Mouse (Mus musculus) C2C12 (cell line): ENCODE results near the gene Camta1. TPM values are rescaled to one million over a fixed set of nuclear protein-coding genes. Genes with fewer than 3 reads are reported as not detected.
A peak's percentile ranks its signal among the peaks of the same experiment; 100 is the strongest.

ENCODE experiments used
- H3K27me3 ChIP-seq: one replicate; pipeline ENCODE4 v1.6.1; 2011; ENCODE audit not compliant: control insufficient read depth, insufficient read depth, insufficient read length
- H3K36me3 ChIP-seq: one replicate; pipeline ENCODE4 v1.6.1; 2011; ENCODE audit not compliant: control insufficient read depth, insufficient read depth
- H3K4me3 ChIP-seq: one replicate; pipeline ENCODE4 v1.5.1; 2011; ENCODE audit warnings: mild to moderate bottlenecking, control low read depth; ENCODE audit not compliant: poor library complexity, insufficient read depth, severe bottlenecking
- H3K79me2 ChIP-seq: one replicate; pipeline ENCODE4 v1.6.1; 2011; ENCODE audit not compliant: control insufficient read depth, insufficient read depth
- H3K79me3 ChIP-seq: one replicate; pipeline ENCODE4 v1.6.1; 2011; ENCODE audit warnings: low read depth, control low read depth
- H3ac ChIP-seq: one replicate; pipeline ENCODE3; 2011; ENCODE audit warnings: low read depth; ENCODE audit not compliant: control insufficient read depth, insufficient read length
- CEBPB ChIP-seq: IDR thresholded peaks from one replicate; pipeline ENCODE4 v1.6.1; 2011; ENCODE audit warnings: low read depth, mild to moderate bottlenecking, control low read depth, moderate library complexity
- CTCF ChIP-seq: IDR thresholded peaks from one replicate; pipeline ENCODE4 v1.5.1; 2011; ENCODE audit not compliant: control insufficient read depth, insufficient read depth, insufficient read length
- FOSL1 ChIP-seq: IDR thresholded peaks from one replicate; pipeline ENCODE4 v1.8.0; 2011; ENCODE audit warnings: mild to moderate bottlenecking, low read length; ENCODE audit not compliant: poor library complexity, insufficient read depth, severe bottlenecking
- MAX ChIP-seq: IDR thresholded peaks from one replicate; pipeline ENCODE4 v1.6.1; 2011; ENCODE audit warnings: mild to moderate bottlenecking, control low read depth
- MYOD1 ChIP-seq: IDR thresholded peaks from one replicate; pipeline ENCODE4 v1.6.1; 2011; ENCODE audit warnings: low read depth; ENCODE audit not compliant: control insufficient read depth, insufficient read length
- MYOG ChIP-seq: IDR thresholded peaks from one replicate; pipeline ENCODE4 v1.6.1; 2011; ENCODE audit not compliant: control insufficient read depth, insufficient read length; ENCODE audit errors: extremely low read depth
- USF1 ChIP-seq: IDR thresholded peaks from one replicate; pipeline ENCODE4 v1.6.1; 2011; ENCODE audit warnings: low read depth, mild to moderate bottlenecking, control low read depth, moderate library complexity
- long read RNA-seq, 2 experiments: library from polyadenylated mRNA; unstranded; transcript quantifications; one replicate each; pipeline ENCODE4 v2.0.0; 2019 to 2020
- polyA plus RNA-seq: library from polyadenylated mRNA; unstranded; fragments of >200 nt; fragmentation: generic; extraction: Trizol; gene quantifications from one replicate; pipeline ENCODE4 v1.2.1, GENCODE M21; 2012; ENCODE audit warnings: missing spikeins

The Camta1 gene
- polyA plus RNA-seq: 21.7 TPM
- long read RNA-seq, experiment 1, transcript Camta1-212 (4 exons, 2,198 nt): major isoform, 13 of 14 reads
- long read RNA-seq, experiment 1, partial matches to known transcripts: 0 of 14 reads
- long read RNA-seq, experiment 1, other reads (novel, unspliced or antisense): 1 of 14 reads
- long read RNA-seq, experiment 2, partial matches to known transcripts: 0 of 2 reads
- long read RNA-seq, experiment 2, other reads (novel, unspliced or antisense): 1 of 2 reads

GRCm38 (mm10) chr4:151861806-151862739 is at the start of gene Camta1:
TSS of gene Camta1 (minus strand) at chr4:151861876.
- H3K27me3 ChIP-seq: peaks cover 16% of the 10 kb centered on the region
- H3ac ChIP-seq: peak within 1 kb of the TSS; percentile 86
- no peaks in the 10 kb centered on the region for H3K79me3 ChIP-seq
- H3K4me3 ChIP-seq: peak within 1 kb of the TSS; percentile 43
- no peaks in the 10 kb centered on the region for H3K36me3 ChIP-seq
- TF ChIP-seq USF1 (peak; percentile 83), CEBPB (no peak), MAX (peak; percentile 20), MYOD1 (no peak), FOSL1 (no peak), CTCF (no peak), MYOG (no peak)
- no peaks in the 10 kb centered on the region for H3K79me2 ChIP-seq

GRCm38 (mm10) chr4:151908809-151909208 is 47.1 kb upstream of the Camta1 start:
- Histone ChIP-seq H3K4me3 (no peak overlapping the region), H3K27me3 (peaks cover 34% of the 10 kb centered on the region), H3ac (no peak overlapping the region), H3K36me3 (no peaks in the 10 kb centered on the region), H3K79me3 (no peaks in the 10 kb centered on the region), H3K79me2 (no peaks in the 10 kb centered on the region)
- TF ChIP-seq CEBPB: no peak
- no peak for TF ChIP-seq MAX
- TF ChIP-seq CTCF: no peak
- TF ChIP-seq USF1: no peak
- TF ChIP-seq MYOG: no peak
- no peak for TF ChIP-seq FOSL1
- no peak for TF ChIP-seq MYOD1

GRCm38 (mm10) chr4:151907577-151908343 is 46.1 kb upstream of the Camta1 start:
- Histone ChIP-seq H3ac (no peak overlapping the region), H3K27me3 (peaks cover 33% of the 10 kb centered on the region), H3K79me3 (no peaks in the 10 kb centered on the region), H3K79me2 (no peaks in the 10 kb centered on the region), H3K36me3 (no peaks in the 10 kb centered on the region), H3K4me3 (no peak overlapping the region)
- TF ChIP-seq USF1 (no peak), MYOG (no peak), CEBPB (no peak), MYOD1 (no peak), CTCF (no peak), FOSL1 (no peak), MAX (no peak)

- Histone ChIP-seq H3K79me2 (no peaks in the 10 kb centered on the region), H3K36me3 (no peaks in the 10 kb centered on the region), H3K27me3 (peaks cover 31% of the 10 kb centered on the region), H3K4me3 (no peak overlapping the region), H3ac (no peak overlapping the region), H3K79me3 (no peaks in the 10 kb centered on the region)
- TF ChIP-seq CEBPB (no peak), FOSL1 (no peak), CTCF (no peak), USF1 (no peak), MYOG (no peak), MYOD1 (no peak), MAX (no peak)
Measured at GRCm38 (mm10) chr4:151905621-151906020, 43.9 kb upstream of the Camta1 start.

- TF ChIP-seq FOSL1 (no peak), MAX (no peak), CEBPB (no peak), CTCF (no peak), MYOG (no peak), USF1 (no peak), MYOD1 (no peak)
Measured at GRCm38 (mm10) chr4:151904098-151904497, 42.4 kb upstream of the Camta1 start.

More at GRCm38 (mm10) chr4:151904098-151904497, 42.4 kb upstream of the Camta1 start:
- no peaks in the 10 kb centered on the region for H3K79me2 ChIP-seq
- H3K27me3 ChIP-seq: peaks cover 24% of the 10 kb centered on the region
- no peak overlapping the region for H3ac ChIP-seq
- no peak overlapping the region for H3K4me3 ChIP-seq
- no peaks in the 10 kb centered on the region for H3K36me3 ChIP-seq
- no peaks in the 10 kb centered on the region for H3K79me3 ChIP-seq
